Mouse (Mus musculus) stomach, postnatal 0 days (tissue): ENCODE measurements around the gene Gm19402.

Source experiments
- CTCF ChIP-seq: IDR thresholded peaks from 2 replicates; pipeline ENCODE4 v1.5.1; 2016; ENCODE audit warnings: antibody characterized with exemption, low read depth, mild to moderate bottlenecking, moderate library complexity
- EP300 ChIP-seq: optimal IDR thresholded peaks from 2 replicates; pipeline ENCODE3; 2016; ENCODE audit warnings: antibody characterized with exemption

DNA sequence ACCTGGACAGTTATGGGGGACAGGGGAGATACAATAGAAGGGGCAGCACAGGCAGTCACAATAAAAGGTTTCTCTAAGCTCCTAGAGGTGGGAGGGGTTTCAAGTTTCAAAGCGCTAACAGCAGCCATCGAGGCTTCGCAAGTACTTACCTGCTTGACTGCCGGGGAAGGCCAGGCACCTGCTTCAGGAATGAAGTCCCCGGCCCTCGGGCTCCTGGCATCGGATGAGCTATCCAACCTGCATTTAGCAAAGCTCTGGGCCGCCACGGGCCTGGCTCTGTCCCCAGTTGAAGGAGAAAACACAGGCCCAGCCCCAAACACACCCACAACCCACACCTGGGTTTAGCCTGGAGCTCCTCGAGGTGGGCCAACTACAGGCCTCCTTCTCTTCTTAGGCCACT lies 3.5 kb downstream of the Gm19402 start:
- TF ChIP-seq CTCF (no peak), EP300 (no peak)
